Mouse (Mus musculus) spleen, adult 18-20 months (tissue): ENCODE measurements around the gene Gm9918.

ENCODE experiments used
- DNase-seq, 2 experiments: peaks; one replicate each; pipeline ENCODE4 v3.0.0; 2022; ENCODE audit warnings: mixed read lengths in 2 of 2

Gm9918 gene

GRCm38 (mm10) chr15:102279092-102279782 lies 8.9 kb downstream of the Gm9918 start, which contains the start of gene Mfsd5:
Gene Mfsd5, plus strand, starts transcription at chr15:102279454.
- DNase-seq = peak; percentile 78 to 83

GRCm38 (mm10) chr15:102279783-102280520 lies 9.6 kb downstream of the Gm9918 start:
- DNase-seq = no peak

DNA sequence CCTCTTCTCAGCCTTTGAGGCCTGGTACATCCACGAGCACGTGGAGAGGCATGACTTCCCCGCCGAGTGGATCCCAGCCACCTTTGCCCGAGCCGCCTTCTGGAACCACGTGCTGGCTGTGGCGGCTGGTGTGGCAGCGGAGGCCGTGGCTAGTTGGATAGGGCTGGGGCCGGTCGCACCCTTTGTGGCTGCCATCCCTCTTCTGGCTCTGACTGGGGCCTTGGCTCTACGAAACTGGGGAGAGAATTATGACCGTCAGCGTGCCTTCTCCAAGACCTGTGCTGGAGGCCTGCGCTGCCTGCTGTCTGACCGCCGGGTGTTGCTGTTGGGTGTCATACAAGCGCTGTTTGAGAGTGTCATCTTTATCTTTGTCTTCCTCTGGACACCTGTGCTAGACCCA lies 10.3 kb downstream of the Gm9918 start:
- DNase-seq = no peak

GRCm38 (mm10) chr15:102282463-102283292 lies 12.3 kb downstream of the Gm9918 start:
- no peak for DNase-seq

DNA sequence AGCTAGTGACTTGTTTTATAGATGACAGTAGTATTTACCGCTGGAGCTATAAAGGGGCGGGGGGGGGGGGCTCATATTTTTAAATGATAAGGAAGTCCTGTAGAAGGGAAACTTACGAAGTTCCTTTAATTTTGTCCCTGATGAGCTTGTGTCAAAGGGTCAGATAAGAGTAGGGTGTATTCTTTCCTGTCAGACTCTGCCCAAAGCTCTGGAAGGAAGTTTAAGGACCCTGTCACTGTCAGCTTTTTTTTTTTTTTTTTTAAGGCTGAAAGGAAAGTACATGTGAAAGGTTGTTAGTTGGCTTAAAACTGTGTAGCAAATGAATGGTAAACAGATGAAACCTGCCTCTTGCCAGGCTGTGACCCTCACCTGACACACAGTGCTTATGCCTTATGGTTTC lies 13.3 kb downstream of the Gm9918 start:
- DNase-seq = no peak

GRCm38 (mm10) chr15:102287395-102287794 lies 17.0 kb downstream of the Gm9918 start:
- peak in 1 of 2 experiments; percentile 39 for DNase-seq

DNA sequence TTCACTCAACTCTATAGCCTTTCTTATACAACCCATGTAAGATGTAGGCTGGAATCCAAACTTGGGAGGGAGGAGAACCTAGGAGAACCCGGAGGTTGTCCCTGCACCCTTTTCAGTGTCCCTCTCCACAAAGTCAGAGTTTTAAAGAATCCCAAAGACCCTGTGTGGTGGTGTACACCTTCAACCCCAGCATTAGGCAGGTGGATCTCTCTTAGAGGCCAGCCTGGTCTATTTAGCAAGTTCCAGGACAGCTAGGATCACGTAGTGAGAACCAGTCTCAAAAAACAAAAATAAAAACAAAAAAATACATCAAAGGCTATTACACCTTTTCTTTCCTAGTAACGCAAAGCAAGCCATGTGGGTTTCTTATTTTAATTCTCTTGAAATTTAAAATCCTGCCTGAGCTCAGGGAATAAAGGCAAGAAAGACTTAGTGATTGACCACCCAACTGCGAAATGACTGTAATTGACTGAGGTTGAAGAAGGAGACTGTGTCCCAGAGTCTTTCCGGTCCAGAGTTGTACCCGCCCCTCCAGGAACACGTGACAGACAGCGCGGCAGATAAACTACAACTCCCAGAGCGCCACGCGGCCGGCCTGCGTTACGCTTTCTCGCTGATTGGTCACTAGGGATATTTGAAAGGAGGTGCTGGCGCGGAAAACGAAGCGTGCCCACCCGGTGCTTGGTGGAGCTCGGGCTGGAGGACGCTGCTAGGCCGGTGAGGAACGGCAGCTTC lies 25.4 kb downstream of the Gm9918 start, which contains the start of gene Espl1:
Gene Espl1, plus strand, starts transcription at position 634 of the 735 bp plus-strand sequence.
- peak; percentile 88 to 95 for DNase-seq

GRCm38 (mm10) chr15:102296368-102297006 lies 26.1 kb downstream of the Gm9918 start:
- no peak for DNase-seq

- no peak for DNase-seq
Measured at GRCm38 (mm10) chr15:102302542-102302941, 32.2 kb downstream of the Gm9918 start.

DNA sequence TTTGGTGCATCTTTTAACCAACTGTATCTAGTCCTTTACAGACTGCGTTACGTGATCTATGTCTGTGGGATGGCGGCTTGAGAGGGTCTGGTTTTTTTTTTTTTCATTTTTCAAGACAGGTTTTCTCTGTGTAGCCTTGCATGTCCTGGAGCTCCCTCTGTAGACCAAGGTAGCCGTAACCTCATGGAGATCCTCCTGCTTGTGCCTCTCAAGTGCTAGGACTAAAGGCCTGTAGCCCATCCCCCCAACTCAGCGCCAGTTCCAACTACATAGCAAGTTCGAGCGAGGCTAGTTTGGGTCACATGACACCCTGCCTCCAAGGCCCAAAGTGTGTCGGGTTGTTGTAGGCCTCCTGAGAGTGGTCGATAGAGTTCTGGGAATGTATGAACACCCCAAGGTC lies 38.4 kb downstream of the Gm9918 start:
- DNase-seq = no peak

- no peak for DNase-seq
Measured at GRCm38 (mm10) chr15:102310074-102310845, 39.9 kb downstream of the Gm9918 start.

- DNase-seq = no peak
Measured at GRCm38 (mm10) chr15:102311489-102311888, 41.1 kb downstream of the Gm9918 start.

- DNase-seq = no peak
Measured at GRCm38 (mm10) chr15:102315292-102315691, 44.9 kb downstream of the Gm9918 start.

GRCm38 (mm10) chr15:102316263-102316662 lies 45.9 kb downstream of the Gm9918 start:
- DNase-seq = peak; percentile 49 to 75
